Mouse (Mus musculus) ES-CJ7 (cell line): ENCODE measurements around the gene Pde10a.
A peak's percentile ranks its signal among the peaks of the same experiment; 100 is the strongest.

Experiments used
- DNase-seq: peaks from one replicate; pipeline ENCODE4 v3.0.0; 2011; ENCODE audit warnings: low read depth, low spot score

The Pde10a gene

DNA sequence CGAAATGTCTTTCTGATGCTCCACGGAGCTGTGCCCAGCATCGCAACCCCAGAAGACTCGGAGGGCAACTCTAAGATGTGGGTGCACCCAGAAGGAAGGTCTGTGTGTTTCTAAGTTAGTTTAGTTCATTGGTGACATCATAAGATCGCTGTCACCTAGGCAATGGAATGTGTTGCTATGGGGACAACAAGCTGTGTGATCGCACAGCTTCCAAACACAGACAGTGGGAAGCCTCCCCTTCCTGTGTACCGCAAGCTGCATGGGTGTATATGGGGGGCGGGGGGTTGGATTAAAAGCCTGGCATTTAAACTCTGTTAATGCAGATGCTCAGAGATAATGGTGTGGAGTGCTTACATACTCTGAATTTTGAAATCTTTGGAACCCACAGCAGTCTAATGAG lies 56.4 kb downstream of the Pde10a start:
- no peak for DNase-seq

DNA sequence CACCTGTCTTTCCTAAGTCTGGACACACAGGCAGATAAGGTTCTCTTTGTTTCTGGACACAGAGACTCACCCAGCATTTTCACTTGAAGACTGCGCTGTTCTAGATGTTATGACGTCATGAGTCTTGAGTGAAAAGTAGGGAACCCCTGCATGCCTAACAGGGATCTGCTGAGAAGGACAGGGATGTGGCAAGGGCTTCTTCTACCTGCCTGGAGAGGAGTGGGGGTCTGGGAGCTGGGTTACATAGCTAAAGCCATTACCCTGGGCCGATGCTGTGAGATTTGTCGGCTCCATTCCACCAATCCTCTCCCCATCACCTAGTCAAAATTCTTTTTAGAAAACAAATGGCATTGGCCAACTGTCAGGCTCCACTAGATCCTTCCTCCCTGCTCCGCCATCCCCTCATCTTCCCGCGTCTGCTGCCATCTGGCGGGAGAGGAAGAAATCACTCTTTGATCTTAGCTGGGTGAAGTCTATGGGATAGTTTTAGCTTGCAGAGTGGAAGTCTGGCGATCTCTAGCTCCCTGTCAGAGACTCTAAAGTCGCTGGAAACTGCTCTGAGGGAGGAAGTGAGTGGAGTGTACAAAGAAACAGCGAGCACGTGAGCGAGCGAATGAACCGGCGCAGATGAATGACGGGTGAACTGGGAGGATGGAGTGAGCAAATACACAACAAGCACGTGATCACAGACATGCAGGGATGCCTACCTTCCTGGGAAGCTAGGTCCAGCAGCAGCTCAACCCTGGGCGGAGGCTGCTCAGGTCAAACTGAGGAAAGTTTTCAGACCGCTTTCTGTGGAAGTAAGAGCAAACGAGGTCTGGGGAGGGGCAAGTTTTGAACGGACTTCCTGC lies 67.5 kb downstream of the Pde10a start:
- peak; percentile 68 for DNase-seq

DNA sequence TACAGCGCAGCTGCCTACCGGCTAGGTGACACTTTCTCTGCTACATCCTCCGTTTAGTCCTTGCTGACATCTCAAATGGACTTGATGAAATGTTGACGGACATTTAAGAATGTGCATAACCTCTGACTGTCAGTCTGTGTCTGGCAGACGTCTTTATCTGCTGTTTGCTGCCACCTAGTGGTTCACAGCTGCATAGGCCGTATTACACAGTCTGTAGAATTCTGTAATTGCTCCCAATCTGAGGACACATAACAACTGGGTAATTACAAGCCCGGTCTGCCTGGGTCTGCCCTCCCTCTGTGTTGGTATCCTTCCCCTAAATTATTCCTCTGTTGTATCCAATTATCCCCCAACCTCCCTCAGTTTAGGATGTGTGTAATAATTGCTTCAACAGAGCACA lies 72.6 kb downstream of the Pde10a start:
- peak; percentile 58 for DNase-seq

DNA sequence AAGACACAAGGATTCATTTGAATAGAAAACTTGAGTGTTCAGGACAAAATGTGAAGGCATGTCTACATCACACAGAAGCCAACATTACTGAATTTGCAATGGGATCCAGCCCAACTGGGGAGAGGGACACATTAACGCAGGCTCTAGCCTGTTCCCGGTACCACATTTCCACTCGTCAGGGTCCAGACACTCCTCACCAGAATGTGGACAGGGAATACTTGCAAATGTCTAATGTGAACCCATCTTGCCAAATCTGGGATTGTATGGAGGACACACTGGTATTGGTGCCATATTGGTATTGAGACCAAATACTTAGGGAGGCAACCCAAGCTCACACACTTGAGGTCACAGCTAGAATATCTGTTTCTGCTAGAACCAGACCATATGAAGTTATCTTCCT lies 77.8 kb downstream of the Pde10a start:
- no peak for DNase-seq

DNA sequence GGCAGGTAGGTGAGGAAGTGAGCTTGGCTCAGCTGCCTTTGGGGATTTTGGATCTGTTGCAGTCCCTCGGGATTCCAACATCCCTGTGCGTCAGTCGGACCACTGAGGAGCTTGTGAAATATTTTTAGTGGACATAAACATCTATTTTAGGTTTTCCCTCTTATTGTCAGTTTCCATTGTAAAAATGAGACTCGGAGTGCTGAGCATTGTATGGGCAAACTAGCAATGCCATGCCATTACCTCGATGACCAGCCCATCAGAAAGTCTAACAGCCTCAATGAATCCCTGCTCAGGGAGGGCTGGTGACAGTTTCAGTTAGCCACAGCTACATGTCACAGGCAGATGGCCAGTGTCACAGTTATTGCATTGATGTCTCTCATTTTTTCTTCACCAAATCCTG lies 80.7 kb downstream of the Pde10a start:
- DNase-seq: no peak

DNA sequence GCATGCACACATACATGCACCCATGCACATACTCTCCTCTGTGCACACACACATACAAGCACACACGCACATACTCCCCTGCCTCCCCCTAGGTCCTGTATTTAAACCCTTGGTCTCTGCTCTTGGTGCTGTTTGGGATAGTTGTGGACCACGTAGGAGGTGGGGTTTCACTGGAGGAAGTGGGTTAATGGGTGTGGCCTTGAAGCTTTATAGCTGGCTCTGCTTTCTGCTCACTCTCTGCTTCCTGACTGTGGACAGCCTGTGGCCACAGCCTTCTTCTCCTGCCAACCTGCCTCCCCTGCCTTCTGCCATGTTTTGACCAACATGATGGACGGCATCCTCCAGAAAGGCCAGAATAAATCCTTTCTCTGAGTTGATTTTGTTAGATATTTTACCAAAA lies 81.5 kb downstream of the Pde10a start:
- DNase-seq: no peak

DNA sequence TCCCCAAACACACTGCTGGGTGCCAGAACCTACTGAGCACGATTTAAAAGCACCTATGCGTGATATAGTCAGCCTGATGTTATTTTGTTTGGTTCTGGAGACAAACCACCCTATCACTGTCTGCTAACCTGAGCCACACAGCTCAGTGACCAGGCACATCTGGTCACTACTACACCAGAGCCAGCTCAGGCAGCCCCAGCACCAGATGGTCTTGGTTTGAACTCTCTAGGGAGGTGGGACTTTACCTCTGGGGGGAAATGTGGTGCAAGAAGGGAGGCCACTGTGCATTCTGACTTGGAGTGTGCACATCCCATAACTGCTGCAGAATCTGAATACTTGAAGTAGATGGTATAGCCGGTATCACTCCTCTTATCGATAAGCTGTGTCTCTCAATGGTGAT lies 86.7 kb downstream of the Pde10a start:
- DNase-seq: no peak

DNA sequence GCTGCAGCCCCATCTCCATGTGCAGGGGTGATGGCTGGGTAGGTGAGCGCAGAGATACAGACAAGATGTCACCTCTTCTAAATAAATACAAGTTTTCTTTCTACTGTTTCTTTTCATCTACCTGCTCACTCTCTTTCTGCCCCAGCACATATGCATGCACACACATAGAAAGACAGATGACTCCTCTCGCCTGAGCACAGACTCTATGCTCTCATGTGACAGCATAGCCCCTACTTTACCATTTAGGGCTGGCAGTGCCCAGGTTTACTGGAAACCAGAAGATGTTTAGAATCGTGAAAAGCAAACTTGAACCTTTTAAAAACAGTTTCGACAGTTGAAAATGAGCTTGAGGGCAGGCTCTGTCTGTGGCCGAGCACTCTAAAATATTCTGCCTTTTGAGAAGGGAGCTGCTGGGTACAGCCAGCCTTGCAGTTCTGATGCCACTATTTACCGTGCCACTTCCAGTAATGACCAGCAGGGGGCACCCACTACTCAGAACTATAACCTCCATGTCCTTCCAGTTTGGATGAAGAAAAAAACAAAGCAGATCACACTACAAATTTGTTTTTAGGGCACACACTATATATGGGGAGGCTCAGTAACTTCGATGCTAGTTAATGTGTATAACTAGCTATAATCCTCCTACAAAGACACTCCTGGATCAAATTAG lies 88.8 kb downstream of the Pde10a start:
- DNase-seq: peak; percentile 70

DNA sequence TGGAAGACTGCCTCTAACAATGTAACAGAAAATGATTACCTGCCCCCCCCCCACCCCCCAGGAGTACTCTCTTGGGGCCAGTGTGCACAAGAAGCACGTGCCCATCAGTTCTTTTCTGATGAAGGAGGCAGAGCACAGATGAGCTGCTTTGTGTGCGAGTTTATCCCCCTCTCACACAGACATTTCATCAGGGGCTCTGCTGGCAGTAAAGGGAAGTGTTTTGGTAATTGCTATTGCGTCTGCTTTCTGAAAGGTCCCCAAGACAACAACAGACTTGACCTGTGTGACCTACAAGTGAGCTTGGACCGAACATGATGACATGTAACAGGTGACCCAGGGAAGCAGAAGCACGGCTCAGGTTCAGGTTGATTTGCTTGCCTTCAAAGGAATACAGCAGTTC lies 95.2 kb downstream of the Pde10a start:
- DNase-seq: no peak

DNA sequence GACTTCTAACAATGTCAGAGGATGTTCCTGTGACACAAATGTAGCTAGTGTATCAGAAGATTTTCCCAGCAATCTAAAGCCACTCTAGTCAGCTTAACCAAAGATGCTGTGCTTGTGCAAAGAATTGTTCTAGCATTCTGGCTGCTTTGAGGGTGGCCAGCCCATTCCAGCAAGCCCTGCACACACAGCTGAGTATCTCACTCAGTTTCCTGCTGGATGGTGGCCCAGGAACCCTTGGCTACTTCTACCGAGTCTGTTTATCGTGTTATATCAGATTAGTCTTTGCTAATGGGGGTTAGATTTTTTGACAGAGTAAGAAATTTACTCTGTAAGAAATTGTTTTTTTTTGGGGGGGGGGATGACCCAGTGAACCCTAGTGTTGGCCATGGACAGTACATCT lies 95.9 kb downstream of the Pde10a start:
- DNase-seq: no peak

DNA sequence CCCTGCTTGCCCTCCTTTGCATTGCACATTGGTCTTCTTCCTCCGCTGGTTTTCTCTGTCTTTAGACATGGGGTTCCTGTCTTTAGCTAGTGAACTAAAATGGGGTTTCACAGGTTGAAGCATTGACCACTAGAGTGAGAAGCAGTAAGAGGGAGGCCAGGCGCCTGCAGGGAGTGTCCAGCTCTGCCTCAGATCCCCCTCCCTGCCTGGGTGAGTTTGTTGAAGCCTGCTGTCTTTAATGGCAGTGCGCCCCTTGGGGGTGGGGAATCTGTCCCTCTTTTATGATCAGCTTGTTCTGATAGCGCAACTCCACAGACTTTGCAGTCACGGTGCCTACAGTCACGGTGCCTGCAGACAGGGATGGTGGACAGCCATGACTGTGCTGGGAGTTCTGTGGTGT lies 96.7 kb downstream of the Pde10a start:
- DNase-seq: no peak

DNA sequence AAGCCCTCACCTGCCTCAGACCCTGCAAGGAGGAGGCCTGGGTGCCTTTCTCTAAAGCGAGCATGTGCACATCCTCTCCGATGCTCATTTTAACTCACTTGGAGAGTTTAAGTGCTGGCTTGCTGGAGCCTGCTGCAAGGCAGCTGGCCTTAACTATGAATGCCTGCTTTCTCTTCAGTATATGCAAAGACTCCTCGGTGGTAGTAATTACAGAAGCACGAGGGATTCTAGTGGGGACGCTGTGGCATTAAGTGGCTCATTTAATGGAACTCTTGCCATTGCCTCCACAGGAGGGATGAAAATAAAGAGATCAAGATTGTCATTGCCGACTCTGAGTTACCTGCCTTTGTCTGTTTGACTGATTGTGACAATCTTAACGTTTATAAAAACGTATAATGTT lies 101.2 kb downstream of the Pde10a start:
- DNase-seq: no peak

DNA sequence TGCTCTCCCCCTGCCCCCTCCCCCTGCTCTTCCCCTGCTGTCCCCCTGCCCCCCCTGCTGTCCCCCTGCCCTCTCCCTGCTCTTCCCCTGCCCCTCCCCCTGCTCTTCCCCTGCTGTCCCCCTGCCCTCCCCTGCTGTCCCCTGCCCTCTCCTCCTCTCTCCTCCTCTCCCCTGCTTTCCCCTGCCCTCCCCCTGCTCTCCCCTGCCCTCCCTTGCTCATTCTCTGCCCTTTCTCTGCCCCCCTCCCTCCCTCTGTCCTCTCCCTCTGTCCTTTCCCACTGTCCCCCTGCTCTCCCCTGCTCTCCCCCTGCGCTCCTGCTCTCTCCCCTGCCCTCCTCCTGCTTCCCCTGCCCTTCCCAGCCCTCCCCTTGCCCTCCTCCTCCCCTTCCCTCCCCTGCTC lies 106.5 kb downstream of the Pde10a start:
- DNase-seq: no peak

DNA sequence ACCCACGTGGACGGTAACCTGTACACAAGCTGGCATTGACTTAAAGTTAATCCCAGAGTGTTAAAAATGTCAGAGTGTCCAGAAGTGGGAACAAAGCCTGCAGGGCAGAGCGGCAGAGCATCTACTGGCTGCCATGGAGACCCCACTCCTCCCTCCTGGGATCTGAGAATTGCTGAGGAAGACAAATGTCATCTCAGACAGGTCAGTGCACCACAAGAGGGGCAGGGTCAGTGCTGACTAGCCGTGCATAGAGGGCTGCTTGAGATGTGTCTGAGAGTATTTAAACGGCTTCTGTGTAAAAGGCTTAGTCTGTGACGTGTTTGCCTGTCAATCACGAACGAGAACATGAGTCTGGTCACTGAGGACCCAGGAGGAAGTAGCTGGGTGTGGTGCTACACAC lies 108.4 kb downstream of the Pde10a start:
- no peak for DNase-seq

DNA sequence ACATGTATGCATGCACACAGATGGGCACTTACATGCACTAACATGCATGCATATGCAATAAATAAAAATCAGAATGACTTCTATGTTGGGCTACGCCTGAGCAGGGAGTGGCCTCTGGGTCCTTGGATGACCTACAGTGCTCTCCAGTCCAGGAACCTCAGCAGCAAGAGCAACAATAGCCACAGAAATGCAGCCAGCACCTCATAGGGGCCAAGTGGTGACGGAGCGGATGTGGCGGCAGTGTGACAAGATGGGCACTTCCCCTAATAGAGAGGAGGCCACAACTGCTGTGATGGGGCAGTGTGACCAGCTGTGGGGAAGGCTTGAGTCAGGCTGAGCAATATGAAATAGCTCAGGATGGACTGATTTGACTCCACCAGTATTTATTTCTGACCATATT lies 109.3 kb downstream of the Pde10a start:
- DNase-seq: no peak

DNA sequence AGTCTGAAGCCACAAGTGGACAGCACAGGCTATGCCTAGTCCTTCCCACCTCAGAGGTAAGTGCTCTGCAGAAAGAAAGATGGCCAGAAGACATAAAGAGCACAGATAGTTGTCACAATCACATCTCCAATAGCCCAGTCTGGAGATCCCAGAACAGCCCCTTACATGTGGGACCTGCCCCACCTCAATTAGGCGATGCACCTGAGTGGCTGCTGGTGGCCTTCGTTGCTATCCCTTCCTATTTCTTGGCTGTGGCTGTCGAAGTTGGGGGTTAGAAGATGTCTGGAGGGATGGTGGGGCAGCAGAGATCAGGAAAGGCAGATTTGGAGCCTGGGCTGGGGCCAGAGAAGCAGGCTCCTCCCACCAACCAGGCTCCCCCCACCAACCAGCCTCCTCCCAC lies 111.1 kb downstream of the Pde10a start:
- no peak for DNase-seq

DNA sequence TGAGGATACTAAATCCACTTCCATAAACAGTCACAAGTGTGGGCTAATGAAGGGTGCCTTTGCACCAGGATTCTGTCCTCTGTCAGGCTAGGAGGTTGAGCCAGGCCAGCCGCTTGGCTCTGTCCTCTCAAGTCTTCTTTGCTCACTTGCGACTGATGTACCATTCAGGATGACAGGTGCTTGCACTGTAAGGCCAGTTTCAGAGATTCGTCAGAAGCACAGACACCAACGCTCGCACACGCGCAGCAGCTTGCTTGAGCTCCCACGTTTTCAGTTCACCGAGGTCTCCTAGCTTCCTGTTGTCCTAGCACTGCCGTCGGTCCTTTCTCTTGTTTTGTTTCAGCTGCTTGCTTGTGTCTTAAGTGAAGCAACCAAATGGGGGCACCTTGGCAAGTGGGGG lies 111.5 kb downstream of the Pde10a start:
- no peak for DNase-seq

DNA sequence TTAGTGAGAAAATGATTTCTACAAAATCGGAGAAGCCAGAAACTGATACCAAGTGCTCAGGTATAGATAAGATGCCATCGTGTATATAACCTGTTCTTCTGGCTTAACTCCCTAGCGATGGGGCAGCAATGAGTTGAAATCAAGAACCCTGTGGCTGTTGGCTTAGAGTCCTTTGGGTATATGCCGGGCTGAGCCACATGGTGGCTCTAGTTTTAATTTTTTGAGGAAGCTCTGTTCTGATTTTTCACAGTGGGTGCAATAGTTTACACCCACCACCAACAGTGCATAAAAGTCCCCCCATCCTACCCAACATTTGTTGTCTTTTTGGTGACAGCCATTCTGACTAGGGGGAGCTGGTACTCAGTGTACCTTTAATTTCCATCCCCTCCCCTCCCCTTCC lies 112.0 kb downstream of the Pde10a start:
- DNase-seq: no peak

DNA sequence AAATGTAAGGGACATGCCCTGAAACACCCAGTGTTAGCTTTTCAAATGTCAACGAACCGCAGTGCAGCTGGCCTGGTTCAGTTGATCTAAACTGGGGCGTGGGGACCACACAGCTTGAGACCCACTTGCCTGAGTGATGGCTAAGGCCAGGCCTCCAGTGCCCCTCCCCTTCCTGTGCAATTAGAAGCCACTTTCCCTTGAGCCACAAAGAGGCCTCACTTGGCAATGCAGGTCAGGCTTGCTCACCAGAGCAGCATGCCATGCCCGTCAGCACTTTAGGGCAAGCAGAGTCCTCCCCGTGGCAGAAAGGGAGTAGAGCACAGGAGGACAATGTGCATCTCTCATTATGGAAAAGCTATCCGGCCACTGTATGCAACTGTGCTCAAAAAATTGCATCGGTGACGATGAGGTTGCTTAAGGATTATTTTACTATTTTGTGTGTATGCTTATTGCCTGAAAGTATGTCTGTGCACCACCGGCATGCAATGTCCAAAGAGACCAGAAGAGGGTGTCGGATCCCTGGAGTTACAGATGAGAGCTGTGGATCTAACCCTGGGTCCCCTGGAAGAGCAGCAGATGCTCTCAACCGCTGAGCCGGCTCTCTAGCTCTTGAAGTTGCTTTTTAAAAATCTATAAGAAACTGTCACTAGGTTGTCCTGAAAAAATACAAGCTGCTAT lies 114.7 kb downstream of the Pde10a start:
- DNase-seq: peak; percentile 30

DNA sequence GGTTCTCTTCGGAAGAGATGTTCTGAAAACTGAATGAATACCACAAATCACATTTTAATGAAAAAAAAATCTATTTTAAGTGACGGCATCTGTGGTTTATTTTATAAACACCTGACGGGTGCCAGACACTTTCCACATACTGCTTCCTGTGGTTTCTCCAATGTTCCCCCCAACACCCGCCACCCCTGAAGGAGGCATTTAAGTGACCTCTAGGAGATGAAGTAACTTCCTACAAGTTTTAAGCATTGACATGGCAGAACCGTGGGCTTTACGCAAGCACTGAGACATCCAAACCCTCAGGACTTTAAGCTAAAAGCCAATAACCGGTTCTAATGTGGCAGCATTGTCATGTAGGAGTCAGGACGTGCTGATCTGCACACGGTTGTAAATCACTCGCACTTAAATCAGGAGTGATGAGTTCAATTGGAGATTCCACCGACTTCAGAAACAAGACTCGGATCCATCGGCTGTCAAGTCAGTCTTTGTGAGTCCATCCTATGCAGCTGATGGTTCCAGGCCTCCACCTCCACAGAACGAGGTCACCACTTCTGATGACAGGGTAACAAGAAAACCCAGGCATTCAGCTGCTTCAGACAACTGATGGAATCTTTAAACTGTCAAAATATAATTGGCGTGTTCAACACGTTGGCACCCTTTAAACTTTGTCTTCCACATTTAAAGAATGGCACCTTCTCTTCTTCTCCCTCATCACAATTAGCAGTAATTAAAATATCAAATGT lies 115.7 kb downstream of the Pde10a start:
- no peak for DNase-seq

DNA sequence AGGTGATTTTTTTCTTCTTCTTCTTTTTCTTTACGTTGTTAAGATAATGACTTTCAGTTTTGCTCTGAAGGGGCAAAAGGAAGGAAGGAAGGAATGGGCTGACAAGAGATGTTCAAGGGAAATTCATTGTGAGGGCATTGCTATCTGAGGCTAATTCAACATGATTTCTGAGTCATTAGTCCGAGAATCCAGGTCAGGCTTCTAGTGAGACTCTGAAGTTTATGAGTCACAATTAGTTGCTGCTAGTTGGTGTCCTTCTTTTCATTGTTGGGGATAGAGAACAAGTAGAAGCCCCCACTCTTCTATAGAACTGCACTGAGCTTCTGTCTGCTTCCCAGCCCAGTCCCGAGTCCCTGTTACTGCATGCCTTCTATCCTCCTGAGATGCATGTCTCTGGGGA lies 116.3 kb downstream of the Pde10a start:
- no peak for DNase-seq

DNA sequence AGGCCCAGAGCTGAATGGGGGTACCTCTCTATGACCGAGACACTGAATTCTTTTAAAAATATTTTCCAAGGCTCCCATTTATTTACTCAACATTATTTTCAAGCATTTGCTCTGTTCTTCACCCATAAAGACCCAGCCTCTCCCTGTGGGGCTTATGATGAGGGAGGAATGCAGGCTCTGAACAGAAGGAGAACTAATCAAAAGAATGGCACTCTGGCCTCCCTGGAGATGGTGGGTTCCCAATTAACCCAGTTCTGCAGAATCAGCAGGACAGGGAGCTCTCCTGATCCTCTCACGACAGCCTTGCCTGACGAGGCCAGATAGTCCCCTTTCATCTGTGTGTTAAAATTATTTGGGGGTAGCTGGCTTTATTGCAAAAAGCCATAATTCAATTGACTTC lies 117.2 kb downstream of the Pde10a start:
- DNase-seq: no peak
